Mouse (Mus musculus): ENCODE measurements around the gene Clec16a. TPM values are rescaled to one million over a fixed set of nuclear protein-coding genes. Genes with fewer than 3 reads are reported as not detected.

Clec16a gene
- total and polyA plus RNA-seq, 3 experiments = 20.0 to 24.2 (median 20.5) TPM

DNA sequence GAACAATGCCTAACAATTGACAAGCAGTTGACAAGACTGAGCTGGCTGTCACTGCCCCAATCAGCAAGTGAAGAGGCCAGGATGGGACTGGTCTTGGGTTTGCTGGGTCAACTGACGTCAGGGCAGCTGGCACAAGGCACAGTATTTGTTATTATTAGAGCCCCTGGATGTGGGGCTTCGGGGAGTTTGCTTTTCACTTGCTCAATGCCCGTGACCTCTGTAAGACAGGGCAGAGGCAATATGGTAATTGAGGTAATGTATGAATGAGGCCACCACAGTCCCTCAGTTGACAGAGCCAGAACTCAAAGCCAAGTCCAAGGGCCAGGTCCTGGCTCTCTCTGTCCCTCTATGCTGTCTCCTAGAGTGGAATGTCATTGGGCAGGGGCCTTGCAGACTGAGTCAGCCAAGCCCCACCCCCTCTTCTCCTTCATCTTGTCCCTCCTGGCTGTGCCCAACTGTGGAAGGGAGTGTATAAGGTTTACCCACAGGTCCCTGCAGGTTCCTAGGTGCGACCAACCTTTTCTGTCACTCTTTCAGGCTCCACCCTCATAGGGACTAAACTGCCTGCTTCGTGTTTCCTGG is 232.5 kb downstream of the Clec16a start:
- Histone ChIP-seq H3K4me3 (replicated peaks in 1 of 3; ENCODE audit: low read depth in 2 of 3, low read length in 2 of 3, poor library complexity in 1 of 3) (no peak overlapping the region), H3K9me3 (replicated peaks; ENCODE audit: low read length) (no peaks in the 10 kb centered on the region), H3K27ac (ENCODE audit: insufficient read depth, low read depth) (no peak overlapping the region), H3K79me2 (replicated peaks; ENCODE audit: control insufficient read depth, extremely low read depth, insufficient read depth, poor library complexity, severe bottlenecking) (no peaks in the 10 kb centered on the region), H3K4me1 (ENCODE audit: control insufficient read depth in 1 of 2, insufficient read depth in 2 of 2) (peaks cover 35 to 83% of the 10 kb centered on the region in 2 experiments), H3K36me3 (replicated peaks in 1 of 2; ENCODE audit: control insufficient read depth in 1 of 2, insufficient read depth in 1 of 2, low read length in 1 of 2) (peaks cover 0 to 9% of the 10 kb centered on the region in 2 experiments), H3K9ac (ENCODE audit: insufficient read depth, low read depth) (no peak overlapping the region), H3K4me2 (ENCODE audit: insufficient read depth, low read depth, poor library complexity, severe bottlenecking) (no peak overlapping the region), H3K27me3 (replicated peaks) (no peaks in the 10 kb centered on the region)
- TF ChIP-seq NELFE (IDR thresholded peaks at IDR 0.05; ENCODE audit: low read depth, low read length) (no peak), POLR2AphosphoS2 (IDR thresholded peaks at IDR 0.05; ENCODE audit: low read depth, low read length) (no peak), SMC3 (IDR thresholded peaks at IDR 0.05; ENCODE audit: low read depth, low read length) (no peak), RAD21 (IDR thresholded peaks at IDR 0.05; ENCODE audit: low read depth, low read length) (no peak), JUN (IDR thresholded peaks at IDR 0.05; ENCODE audit: insufficient read depth, low read depth, low read length) (no peak), JUND (conservative IDR thresholded peaks at IDR 0.05; ENCODE audit: low read depth, low read length) (no peak), MAX (IDR thresholded peaks at IDR 0.05; ENCODE audit: low read length) (no peak), KAT2A (IDR thresholded peaks at IDR 0.05; ENCODE audit: insufficient replicate concordance, low read length) (no peak), SIN3A (IDR thresholded peaks at IDR 0.05; ENCODE audit: low read length) (no peak), CTCF (conservative IDR thresholded peaks at IDR 0.05 in 1 of 2, IDR thresholded peaks at IDR 0.05 in 1 of 2; ENCODE audit: low read depth in 2 of 2, low read length in 2 of 2) (no peak), BHLHE40 (IDR thresholded peaks at IDR 0.05; ENCODE audit: low read depth, low read length) (no peak), USF2 (conservative IDR thresholded peaks at IDR 0.05; ENCODE audit: low read depth, low read length) (no peak), NRF1 (IDR thresholded peaks at IDR 0.05; ENCODE audit: low read depth, low read length) (no peak)
- dilution Hi-C loops (cut with MboI; ENCODE audit: extremely low pct_ligation_motif_present, extremely low pct_unique_long_range_greater_than_20kb, low sequenced_read_pairs) = no loop called here
- in situ Hi-C loops (cut with MboI; ENCODE audit: low pct_ligation_motif_present, low pct_unique_long_range_greater_than_20kb, low sequenced_read_pairs) = no loop called here
- no peak for DNase-seq (ENCODE audit: extremely low read depth)

DNA sequence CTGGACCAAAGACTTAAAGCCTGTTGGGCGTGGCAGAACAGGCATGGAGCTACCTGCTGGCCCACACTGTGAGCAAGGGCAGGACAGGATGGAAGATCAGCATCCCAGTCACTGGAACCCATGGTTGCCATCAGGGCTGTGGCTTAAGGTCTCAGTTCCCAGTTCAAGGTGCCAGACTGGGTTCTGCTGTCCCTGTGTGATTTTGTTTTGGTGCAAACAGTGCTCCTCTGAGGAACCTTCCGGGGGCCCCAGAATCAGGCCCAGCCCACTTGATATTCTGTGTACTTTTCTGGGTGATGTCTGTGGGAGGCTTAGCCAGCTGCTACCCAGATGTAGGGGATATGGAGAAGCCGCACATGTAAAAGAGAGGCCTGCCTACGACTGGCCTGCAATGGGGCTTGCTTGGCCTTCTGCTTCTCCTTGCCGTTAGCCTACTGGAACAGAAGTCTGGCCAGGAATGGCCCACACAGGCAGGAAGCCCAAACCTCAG is 235.5 kb downstream of the Clec16a start:
- dilution Hi-C loops (cut with MboI; ENCODE audit: extremely low pct_ligation_motif_present, extremely low pct_unique_long_range_greater_than_20kb, low sequenced_read_pairs) (no loop called here), in situ Hi-C loops (cut with MboI; ENCODE audit: low pct_ligation_motif_present, low pct_unique_long_range_greater_than_20kb, low sequenced_read_pairs) (loop anchor here (5.0 kb wide), 1 partner anchor 33 kb away; no protein-coding TSS in a partner anchor)
- peaks cover 16% of the 10 kb centered on the region for H3K79me2 ChIP-seq (replicated peaks; ENCODE audit: control insufficient read depth, extremely low read depth, insufficient read depth, poor library complexity, severe bottlenecking)
- H3K4me3 ChIP-seq (replicated peaks in 1 of 3; ENCODE audit: low read depth in 2 of 3, low read length in 2 of 3, poor library complexity in 1 of 3) = no peak overlapping the region
- H3K36me3 ChIP-seq (replicated peaks in 1 of 2; ENCODE audit: control insufficient read depth in 1 of 2, insufficient read depth in 1 of 2, low read length in 1 of 2) = peaks cover 0 to 26% of the 10 kb centered on the region in 2 experiments
- H3K4me1 ChIP-seq (ENCODE audit: control insufficient read depth in 1 of 2, insufficient read depth in 2 of 2) = peaks cover 23 to 67% of the 10 kb centered on the region in 2 experiments
- no peak overlapping the region; the same call in 1 of the 2 replicates for H3K9ac ChIP-seq (ENCODE audit: insufficient read depth, low read depth)
- no peaks in the 10 kb centered on the region for H3K9me3 ChIP-seq (replicated peaks; ENCODE audit: low read length)
- no peak for DNase-seq (ENCODE audit: extremely low read depth)
- H3K4me2 ChIP-seq (ENCODE audit: insufficient read depth, low read depth, poor library complexity, severe bottlenecking) = no peak overlapping the region
- H3K27me3 ChIP-seq (replicated peaks) = no peaks in the 10 kb centered on the region
- TF ChIP-seq NRF1 (IDR thresholded peaks at IDR 0.05; ENCODE audit: low read depth, low read length) = no peak
- no peak for TF ChIP-seq MAX (IDR thresholded peaks at IDR 0.05; ENCODE audit: low read length)
- no peak for TF ChIP-seq MAFK (IDR thresholded peaks at IDR 0.05; ENCODE audit: insufficient replicate concordance, low read length)
- TF ChIP-seq TBP (conservative IDR thresholded peaks at IDR 0.05; ENCODE audit: low read depth, low read length) = no peak
- 0 out of 2 replicates have a peak, but pooled peaks have one; percentile 17 for TF ChIP-seq ZMIZ1 (IDR thresholded peaks at IDR 0.05; ENCODE audit: low read depth, low read length)
- TF ChIP-seq SMC3 (IDR thresholded peaks at IDR 0.05; ENCODE audit: low read depth, low read length) = no peak
- no peak for TF ChIP-seq CHD2 (IDR thresholded peaks at IDR 0.05; ENCODE audit: low read length)
- TF ChIP-seq TCF12 (IDR thresholded peaks at IDR 0.05; ENCODE audit: low read depth, low read length) = no peak
- TF ChIP-seq POLR2A (IDR thresholded peaks at IDR 0.05; ENCODE audit: low read depth, low read length) = no peak; the same call in 1 of the 2 replicates
- peak overlapping the region; percentile 97; the same call in 1 of the 2 replicates for H3K27ac ChIP-seq (ENCODE audit: insufficient read depth, low read depth)
